Mouse (Mus musculus): ENCODE measurements around the gene Psmb6. TPM values are rescaled to one million over a fixed set of nuclear protein-coding genes. Genes with fewer than 3 reads are reported as not detected.
"Not testable (repeated sequence)": the region's sequence is repeated elsewhere in the genome, so short reads cannot be mapped to it uniquely, and the experiment has no call there.

Gene Psmb6
- polyA plus RNA-seq, 1 experiment from 2014 or later, result 761 TPM

- Histone ChIP-seq H3K9ac (replicated peaks; ENCODE audit: low read depth, low read length) (peak overlapping the region; percentile 63; the same call in 1 of the 2 replicates), H3K4me2 (replicated peaks; ENCODE audit: low read depth, low read length) (peak overlapping the region; percentile 79), H3K27me3 (ENCODE audit: control insufficient read depth, insufficient read depth, low read length) (no peaks in the 10 kb centered on the region), H3K9me3 (ENCODE audit: control insufficient read depth, low read depth, low read length) (no peaks in the 10 kb centered on the region), H3K4me1 (ENCODE audit: control insufficient read depth, insufficient read depth, low read length) (peaks cover 6% of the 10 kb centered on the region; the same call in 1 of the 2 replicates), H3K36me3 (ENCODE audit: control insufficient read depth, insufficient read depth, low read length) (peaks cover 21% of the 10 kb centered on the region), H3K4me3 (ENCODE audit: low read depth, low read length) (peak overlapping the region; percentile 69), H3K27ac (ENCODE audit: low read length) (no peak overlapping the region)
- ATAC-seq (ENCODE audit: insufficient number of reproducible peaks, insufficient read depth, low FRiP score, low read depth), result no peak
- WGBS, result 88% methylated on average over 12 of the region's 12 CpGs
These were observed 1.0 kb downstream of the Psmb6 start for GRCm38 (mm10) chr11:70526211-70526610.

GRCm38 (mm10) chr11:70528610-70529009 is 3.4 kb downstream of the Psmb6 start:
- H3K4me1 ChIP-seq (ENCODE audit: control insufficient read depth, insufficient read depth, low read length), result peaks cover 6% of the 10 kb centered on the region; the same call in 1 of the 2 replicates
- 85% methylated on average over 7 of the region's 7 CpGs for WGBS
- H3K9ac ChIP-seq (replicated peaks; ENCODE audit: low read depth, low read length), result no peak overlapping the region

DNA sequence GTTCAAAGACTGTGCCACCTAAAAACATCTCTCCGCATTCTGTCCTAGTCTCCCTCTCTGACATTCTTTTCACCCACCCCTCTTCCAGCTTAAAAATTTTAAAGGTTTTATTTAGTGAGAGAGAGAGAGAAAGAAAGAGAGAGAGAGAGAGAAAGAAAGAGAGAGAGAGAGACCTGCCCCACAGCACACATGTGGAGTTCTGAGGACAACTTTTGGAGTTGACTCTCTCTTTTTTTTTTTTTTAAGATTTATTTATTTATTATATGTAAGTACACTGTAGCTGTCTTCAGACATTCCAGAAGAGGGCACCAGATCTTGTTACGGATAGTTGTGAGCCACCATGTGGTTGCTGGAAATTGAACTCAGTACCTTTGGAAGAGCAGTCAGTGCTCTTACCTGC is 5.9 kb downstream of the Psmb6 start:
- H3K36me3 ChIP-seq (ENCODE audit: control insufficient read depth, insufficient read depth, low read length), result peaks cover 21% of the 10 kb centered on the region
- not testable (repeated sequence) for H3K9me3 ChIP-seq (ENCODE audit: control insufficient read depth, low read depth, low read length); H3K9ac ChIP-seq (replicated peaks; ENCODE audit: low read depth, low read length); H3K4me1 ChIP-seq (ENCODE audit: control insufficient read depth, insufficient read depth, low read length); ATAC-seq (ENCODE audit: insufficient number of reproducible peaks, insufficient read depth, low FRiP score, low read depth); H3K4me2 ChIP-seq (replicated peaks; ENCODE audit: low read depth, low read length); H3K4me3 ChIP-seq (ENCODE audit: low read depth, low read length); H3K27ac ChIP-seq (ENCODE audit: low read length); H3K27me3 ChIP-seq (ENCODE audit: control insufficient read depth, insufficient read depth, low read length)
- WGBS, result 71% methylated on average over 2 of the region's 2 CpGs

More at GRCm38 (mm10) chr11:70528610-70529009, 3.4 kb downstream of the Psmb6 start:
- Histone ChIP-seq H3K4me3 (ENCODE audit: low read depth, low read length) (no peak overlapping the region), H3K27me3 (ENCODE audit: control insufficient read depth, insufficient read depth, low read length) (no peaks in the 10 kb centered on the region), H3K4me2 (replicated peaks; ENCODE audit: low read depth, low read length) (no peak overlapping the region), H3K36me3 (ENCODE audit: control insufficient read depth, insufficient read depth, low read length) (peaks cover 21% of the 10 kb centered on the region), H3K27ac (ENCODE audit: low read length) (no peak overlapping the region), H3K9me3 (ENCODE audit: control insufficient read depth, low read depth, low read length) (no peaks in the 10 kb centered on the region)
- no peak for ATAC-seq (ENCODE audit: insufficient number of reproducible peaks, insufficient read depth, low FRiP score, low read depth)

DNA sequence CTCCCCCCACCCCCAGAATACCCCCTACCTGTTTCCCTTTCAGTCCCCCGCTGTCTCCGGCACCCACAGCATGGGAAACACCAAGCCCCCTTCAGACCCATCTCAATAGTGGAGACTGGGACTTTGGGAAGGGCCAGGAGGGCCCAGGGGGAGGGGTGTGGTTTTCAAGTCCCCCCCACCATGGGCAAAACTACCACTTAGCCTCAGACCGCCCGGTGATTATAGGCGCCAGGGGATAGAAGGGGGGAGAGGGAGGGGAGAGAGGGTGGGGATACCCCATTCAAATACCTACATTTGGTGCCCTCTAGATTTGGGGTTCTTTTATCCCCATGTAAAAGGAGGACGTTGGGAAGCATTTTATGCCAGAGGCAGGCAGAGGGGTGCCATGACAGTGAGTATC is 7.7 kb downstream of the Psmb6 start, which contains the start of gene Gm40193:
Gene Gm40193, minus strand, starts transcription at position 101 of the 400 bp plus-strand sequence.
- Histone ChIP-seq H3K4me1 (ENCODE audit: control insufficient read depth, insufficient read depth, low read length) (no peaks in the 10 kb centered on the region), H3K4me2 (replicated peaks; ENCODE audit: low read depth, low read length) (no peak within 1 kb of the TSS), H3K27ac (ENCODE audit: low read length) (no peak within 1 kb of the TSS), H3K27me3 (ENCODE audit: control insufficient read depth, insufficient read depth, low read length) (no peaks in the 10 kb centered on the region), H3K4me3 (ENCODE audit: low read depth, low read length) (no peak within 1 kb of the TSS), H3K36me3 (ENCODE audit: control insufficient read depth, insufficient read depth, low read length) (peaks cover 5% of the 10 kb centered on the region), H3K9ac (replicated peaks; ENCODE audit: low read depth, low read length) (no peak within 1 kb of the TSS), H3K9me3 (ENCODE audit: control insufficient read depth, low read depth, low read length) (no peaks in the 10 kb centered on the region)
- no peak for ATAC-seq (ENCODE audit: insufficient number of reproducible peaks, insufficient read depth, low FRiP score, low read depth)
- WGBS, result 78% methylated on average over 6 of the region's 6 CpGs

- Histone ChIP-seq H3K9me3 (ENCODE audit: control insufficient read depth, low read depth, low read length) (no peaks in the 10 kb centered on the region), H3K36me3 (ENCODE audit: control insufficient read depth, insufficient read depth, low read length) (no peaks in the 10 kb centered on the region), H3K4me2 (replicated peaks; ENCODE audit: low read depth, low read length) (peak overlapping the region; percentile 67), H3K4me1 (ENCODE audit: control insufficient read depth, insufficient read depth, low read length) (peaks cover 3% of the 10 kb centered on the region; the same call in 1 of the 2 replicates), H3K27ac (ENCODE audit: low read length) (peak overlapping the region; percentile 27; the same call in 1 of the 2 replicates), H3K4me3 (ENCODE audit: low read depth, low read length) (peak overlapping the region; percentile 58), H3K27me3 (ENCODE audit: control insufficient read depth, insufficient read depth, low read length) (no peaks in the 10 kb centered on the region), H3K9ac (replicated peaks; ENCODE audit: low read depth, low read length) (peak overlapping the region; percentile 61)
- ATAC-seq (ENCODE audit: insufficient number of reproducible peaks, insufficient read depth, low FRiP score, low read depth), result no peak
- WGBS, result 15% methylated on average over 9 of the region's 9 CpGs
These were observed 14.3 kb downstream of the Psmb6 start for GRCm38 (mm10) chr11:70539423-70539822.

DNA sequence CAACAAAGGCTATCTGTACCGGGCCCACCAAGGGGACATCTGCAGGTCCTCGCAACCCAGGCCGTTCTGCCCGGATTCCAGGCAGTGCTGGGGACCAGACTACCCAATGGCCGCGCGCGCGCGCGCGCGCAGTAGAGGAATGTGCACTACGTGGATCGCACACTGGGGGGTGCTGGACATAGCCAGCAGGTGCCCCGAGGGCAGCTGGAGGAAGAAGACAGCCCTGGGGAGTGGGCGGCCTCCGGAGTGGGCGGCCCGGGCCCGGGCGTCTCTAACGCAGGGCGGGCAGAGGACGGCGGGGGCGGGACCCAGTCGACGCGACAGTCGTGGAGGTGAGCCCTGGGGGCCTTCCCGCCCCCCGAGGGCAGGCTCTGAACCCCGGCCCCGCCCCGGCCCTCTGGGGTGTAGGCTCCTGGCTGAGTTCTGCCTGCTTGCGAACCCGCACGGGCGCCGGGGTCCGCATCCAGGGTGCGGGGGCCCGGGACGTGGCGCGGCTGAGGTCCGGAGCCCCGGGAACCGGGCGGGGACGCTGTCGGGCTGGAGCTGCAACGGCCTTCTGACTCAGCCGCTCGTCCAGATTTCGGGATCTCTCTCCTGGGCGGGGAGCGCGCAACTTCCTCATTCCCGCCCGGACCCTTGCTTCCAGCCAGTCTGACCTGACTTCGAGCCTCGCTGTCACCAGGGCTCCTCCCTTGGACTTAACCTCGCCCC is 14.9 kb downstream of the Psmb6 start, which contains the start of gene Pld2:
Gene Pld2, plus strand, starts transcription at position 188 of the 711 bp plus-strand sequence.
- Histone ChIP-seq H3K4me1 (ENCODE audit: control insufficient read depth, insufficient read depth, low read length) (peaks cover 3% of the 10 kb centered on the region; the same call in 1 of the 2 replicates), H3K4me3 (ENCODE audit: low read depth, low read length) (peak within 1 kb of the TSS; percentile 58), H3K27ac (ENCODE audit: low read length) (peak within 1 kb of the TSS; percentile 58; the same call in 1 of the 2 replicates), H3K9me3 (ENCODE audit: control insufficient read depth, low read depth, low read length) (no peaks in the 10 kb centered on the region), H3K36me3 (ENCODE audit: control insufficient read depth, insufficient read depth, low read length) (no peaks in the 10 kb centered on the region), H3K9ac (replicated peaks; ENCODE audit: low read depth, low read length) (peak within 1 kb of the TSS; percentile 61), H3K4me2 (replicated peaks; ENCODE audit: low read depth, low read length) (peak within 1 kb of the TSS; percentile 67), H3K27me3 (ENCODE audit: control insufficient read depth, insufficient read depth, low read length) (no peaks in the 10 kb centered on the region)
- WGBS, result 1% methylated on average over 65 of the region's 65 CpGs
- peak; percentile 94 for ATAC-seq (ENCODE audit: insufficient number of reproducible peaks, insufficient read depth, low FRiP score, low read depth)

GRCm38 (mm10) chr11:70540928-70541327 is 15.8 kb downstream of the Psmb6 start:
- Histone ChIP-seq H3K27ac (ENCODE audit: low read length) (no peak overlapping the region), H3K4me3 (ENCODE audit: low read depth, low read length) (peak overlapping the region; percentile 58), H3K9ac (replicated peaks; ENCODE audit: low read depth, low read length) (no peak overlapping the region), H3K27me3 (ENCODE audit: control insufficient read depth, insufficient read depth, low read length) (no peaks in the 10 kb centered on the region), H3K36me3 (ENCODE audit: control insufficient read depth, insufficient read depth, low read length) (no peaks in the 10 kb centered on the region), H3K9me3 (ENCODE audit: control insufficient read depth, low read depth, low read length) (no peaks in the 10 kb centered on the region), H3K4me1 (ENCODE audit: control insufficient read depth, insufficient read depth, low read length) (peaks cover 3% of the 10 kb centered on the region; the same call in 1 of the 2 replicates), H3K4me2 (replicated peaks; ENCODE audit: low read depth, low read length) (peak overlapping the region; percentile 67)
- ATAC-seq (ENCODE audit: insufficient number of reproducible peaks, insufficient read depth, low FRiP score, low read depth), result no peak
- 84% methylated on average over 7 of the region's 7 CpGs for WGBS

GRCm38 (mm10) chr11:70541415-70541814 is 16.2 kb downstream of the Psmb6 start:
- H3K9me3 ChIP-seq (ENCODE audit: control insufficient read depth, low read depth, low read length), result no peaks in the 10 kb centered on the region
- no peaks in the 10 kb centered on the region for H3K36me3 ChIP-seq (ENCODE audit: control insufficient read depth, insufficient read depth, low read length)
- ATAC-seq (ENCODE audit: insufficient number of reproducible peaks, insufficient read depth, low FRiP score, low read depth), result no peak
- H3K4me2 ChIP-seq (replicated peaks; ENCODE audit: low read depth, low read length), result no peak overlapping the region
- H3K4me1 ChIP-seq (ENCODE audit: control insufficient read depth, insufficient read depth, low read length), result peaks cover 3% of the 10 kb centered on the region; the same call in 1 of the 2 replicates
- 75% methylated on average over 5 of the region's 5 CpGs for WGBS
- H3K4me3 ChIP-seq (ENCODE audit: low read depth, low read length), result no peak overlapping the region
- H3K9ac ChIP-seq (replicated peaks; ENCODE audit: low read depth, low read length), result no peak overlapping the region
- H3K27me3 ChIP-seq (ENCODE audit: control insufficient read depth, insufficient read depth, low read length), result no peaks in the 10 kb centered on the region
- no peak overlapping the region for H3K27ac ChIP-seq (ENCODE audit: low read length)
